Mouse (Mus musculus) cerebellum, adult 9-10 months (tissue): ENCODE measurements around the gene Zcchc2.

Experiments used
- DNase-seq: peaks from one replicate; pipeline ENCODE4 v3.0.0; 2022

The Zcchc2 gene

GRCm38 (mm10) chr1:105988903-105989639 lies 1.1 kb upstream of the Zcchc2 start:
- DNase-seq, result peak; percentile 53

DNA sequence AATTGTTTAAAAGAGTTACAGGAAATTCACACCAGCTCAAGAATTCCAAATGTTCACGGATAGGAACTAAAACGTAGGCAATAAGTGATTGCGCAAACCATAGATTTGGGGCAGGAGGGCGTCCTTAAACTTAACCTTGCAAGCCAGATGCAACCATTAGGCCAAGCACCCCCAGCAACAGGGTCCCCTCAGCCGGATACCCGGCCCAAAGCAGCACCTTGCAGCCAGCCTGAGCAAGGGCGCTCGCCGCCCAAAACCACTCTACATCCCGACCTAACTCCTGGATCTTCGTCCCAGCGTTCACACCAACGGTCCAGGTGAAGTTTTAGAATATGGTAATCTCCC lies 594 bp upstream of the Zcchc2 start:
- DNase-seq, result no peak

- peak; percentile 73 for DNase-seq
Observed at GRCm38 (mm10) chr1:105990911-105991761, 930 bp downstream of the Zcchc2 start.

DNA sequence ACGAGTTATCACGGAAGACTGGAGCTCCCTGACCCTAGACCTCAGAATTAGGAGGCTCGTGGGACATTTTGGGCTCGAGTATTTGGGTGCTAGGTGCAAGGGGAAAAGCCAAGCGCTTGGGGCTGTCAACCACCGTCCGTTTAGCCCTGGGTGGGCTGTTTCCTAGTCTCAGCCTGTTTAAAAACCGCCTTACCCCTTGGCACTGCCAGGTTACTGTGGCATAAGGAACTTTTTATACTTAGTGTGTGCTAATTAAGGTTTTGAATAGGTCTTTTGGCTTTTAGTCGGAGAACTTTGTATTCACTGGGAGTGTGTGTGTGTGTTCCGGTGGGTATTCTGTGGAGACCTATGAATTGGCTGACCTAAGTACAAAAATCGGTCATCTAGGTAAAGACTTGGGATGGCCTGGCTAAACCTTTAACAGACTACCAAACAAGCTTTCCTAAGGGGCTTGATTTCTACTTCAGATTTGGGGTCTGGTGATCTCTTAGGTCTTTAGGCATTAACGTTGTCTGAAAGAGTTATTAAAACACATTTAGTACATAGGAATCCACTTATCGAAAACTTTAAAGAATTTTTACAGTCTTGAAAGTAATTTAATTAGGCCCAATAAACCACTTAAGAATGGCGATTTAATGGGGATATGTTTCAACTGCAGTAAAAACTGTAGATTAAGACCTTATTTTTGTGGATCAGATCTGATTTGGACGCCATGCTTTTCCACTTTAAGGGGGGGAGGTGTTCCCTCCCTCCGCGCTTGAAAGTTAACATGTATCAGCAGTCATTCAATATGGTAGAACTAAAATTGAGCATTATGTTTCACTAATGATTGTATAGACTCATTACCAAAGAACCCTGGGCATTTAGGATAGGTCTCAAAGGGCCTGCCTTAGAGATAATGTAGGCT lies 2.0 kb downstream of the Zcchc2 start:
- peak; percentile 26 for DNase-seq

GRCm38 (mm10) chr1:105993196-105993595 lies 3.0 kb downstream of the Zcchc2 start:
- peak; percentile 51 for DNase-seq

DNA sequence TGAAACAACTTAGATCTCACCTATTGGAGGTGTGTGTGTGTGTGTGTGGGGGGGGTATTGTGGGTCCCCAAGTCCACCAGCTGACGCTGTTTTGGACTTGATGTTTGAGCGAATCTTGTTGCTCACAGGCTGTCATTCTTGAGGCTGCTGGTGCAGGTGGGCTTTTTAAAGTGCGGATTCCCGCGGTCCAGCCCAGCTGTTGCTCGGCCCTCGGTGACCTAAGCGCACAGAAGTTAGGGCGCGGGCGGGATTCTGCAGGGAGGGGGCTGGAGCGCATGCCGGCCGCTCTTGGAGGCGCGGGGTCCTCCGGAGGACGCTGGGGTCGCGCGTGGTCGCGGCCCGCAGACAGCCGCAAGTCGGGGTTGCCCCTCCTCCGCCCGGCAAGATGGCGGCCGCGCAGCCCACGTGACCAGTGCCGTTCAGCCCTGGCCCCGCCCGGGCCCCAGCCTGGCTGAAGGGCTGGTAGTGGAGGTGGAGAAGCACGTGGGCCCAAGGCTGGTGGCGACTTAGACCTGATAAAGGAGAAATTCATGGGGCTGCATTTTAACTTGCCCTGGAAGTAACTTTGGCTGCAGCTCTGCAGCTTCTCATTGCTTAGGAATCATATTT lies 3.5 kb downstream of the Zcchc2 start:
- peak; percentile 85 for DNase-seq

DNA sequence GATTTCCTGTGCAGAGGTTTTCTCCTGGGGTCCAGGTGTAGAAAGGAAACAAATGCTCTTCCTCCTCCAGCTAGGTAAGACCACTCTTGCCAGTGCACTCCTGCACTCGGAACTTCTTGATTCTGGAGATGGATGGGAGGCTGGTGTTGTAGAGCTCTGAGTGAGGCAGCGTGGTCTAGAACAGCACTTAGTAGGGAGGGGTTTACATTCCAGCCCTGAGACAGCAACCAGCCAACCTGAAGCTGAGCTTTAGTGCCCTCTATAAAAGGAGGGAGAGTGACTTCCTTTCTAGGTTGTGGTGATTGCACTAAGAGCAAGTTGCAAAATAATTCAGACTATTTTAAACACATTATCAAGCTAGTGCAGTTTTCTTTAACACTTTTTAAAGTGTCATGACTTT lies 5.8 kb downstream of the Zcchc2 start:
- no peak for DNase-seq

GRCm38 (mm10) chr1:105997282-105997681 lies 7.1 kb downstream of the Zcchc2 start:
- DNase-seq, result no peak

DNA sequence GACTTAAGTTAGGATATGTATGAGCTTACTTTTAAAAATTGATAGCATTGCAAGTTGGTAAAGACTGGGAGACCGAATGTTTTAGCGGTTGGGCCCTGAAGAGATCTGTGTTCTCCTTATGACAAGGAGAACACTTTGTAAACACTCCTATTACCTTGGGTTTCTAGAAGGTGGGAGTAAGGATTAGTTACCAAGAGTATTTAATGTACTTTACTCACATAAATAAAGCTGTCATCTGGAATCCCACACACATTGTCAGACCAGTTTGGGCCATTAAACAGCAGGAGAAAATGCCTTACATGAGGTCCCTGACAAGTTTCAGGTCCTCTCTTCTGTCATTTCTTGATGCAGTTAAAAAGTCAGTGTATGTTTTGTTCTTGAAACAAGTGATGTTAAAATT lies 9.6 kb downstream of the Zcchc2 start:
- DNase-seq, result no peak

GRCm38 (mm10) chr1:106007581-106007980 lies 17.4 kb downstream of the Zcchc2 start:
- DNase-seq, result no peak

GRCm38 (mm10) chr1:106011097-106011496 lies 20.9 kb downstream of the Zcchc2 start:
- no peak for DNase-seq

- no peak for DNase-seq
Observed at GRCm38 (mm10) chr1:106013759-106014158, 23.6 kb downstream of the Zcchc2 start.

DNA sequence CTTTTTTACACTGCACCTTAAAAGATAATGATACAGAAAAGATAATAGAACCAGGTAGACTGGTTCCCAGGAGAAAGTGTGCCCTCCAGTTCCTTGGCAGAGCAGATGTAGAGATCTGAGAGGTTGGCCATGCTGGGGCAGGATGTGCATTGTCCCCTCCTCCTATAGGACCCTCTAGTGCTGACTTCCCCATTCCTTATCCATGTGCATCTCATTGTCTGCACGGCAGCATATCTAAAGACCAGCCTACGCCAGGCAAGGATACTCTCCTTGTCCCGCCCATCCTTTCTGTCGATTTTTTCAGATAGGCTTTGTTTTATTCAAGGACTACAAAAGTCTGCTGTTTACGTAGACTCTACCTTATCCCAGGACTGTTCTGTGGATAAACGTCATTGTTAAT lies 26.1 kb downstream of the Zcchc2 start:
- no peak for DNase-seq

DNA sequence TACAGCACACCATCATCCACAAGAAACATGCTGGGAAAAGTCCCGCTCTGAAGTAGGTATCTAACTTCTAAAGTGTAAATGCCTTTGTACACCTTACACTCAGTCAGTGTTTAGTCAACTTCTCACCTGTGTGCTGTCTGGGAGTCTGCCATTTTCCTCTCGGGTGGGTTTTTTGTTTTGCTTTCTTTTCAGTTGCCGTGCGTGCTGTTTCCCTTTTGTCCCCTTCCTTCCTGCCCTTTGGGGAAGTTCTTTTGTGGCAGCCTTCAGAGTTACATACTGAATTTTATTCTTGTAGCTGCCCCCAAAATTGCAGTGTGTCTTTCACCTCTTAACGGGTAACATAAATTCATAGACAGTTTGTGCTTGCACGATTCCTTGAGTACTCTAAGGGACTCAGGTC lies 29.6 kb downstream of the Zcchc2 start:
- DNase-seq, result no peak

- DNase-seq, result no peak
Observed at GRCm38 (mm10) chr1:106022998-106023397, 32.8 kb downstream of the Zcchc2 start.

DNA sequence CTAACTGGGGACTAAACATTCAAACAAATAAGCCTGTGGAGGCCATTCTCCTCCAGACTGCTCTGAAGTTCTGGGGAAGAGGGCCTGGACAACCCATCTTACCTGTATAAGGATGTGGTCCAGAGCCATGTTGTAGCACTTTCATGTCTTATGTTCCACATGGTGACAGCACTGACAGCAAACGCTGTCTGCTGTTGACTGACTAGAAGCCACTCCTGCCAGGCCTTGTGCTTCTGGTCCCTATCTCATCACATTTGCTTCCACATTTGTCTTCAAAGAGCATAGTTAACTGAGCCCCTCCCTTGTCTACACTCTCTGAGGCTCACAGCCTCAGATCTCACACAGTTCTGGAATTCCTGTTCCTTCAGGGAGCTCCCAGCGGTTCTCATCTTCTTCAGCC lies 34.0 kb downstream of the Zcchc2 start:
- no peak for DNase-seq

- no peak for DNase-seq
Observed at GRCm38 (mm10) chr1:106024778-106025177, 34.6 kb downstream of the Zcchc2 start.

- peak; percentile 29 for DNase-seq
Observed at GRCm38 (mm10) chr1:106029769-106030168, 39.6 kb downstream of the Zcchc2 start.

DNA sequence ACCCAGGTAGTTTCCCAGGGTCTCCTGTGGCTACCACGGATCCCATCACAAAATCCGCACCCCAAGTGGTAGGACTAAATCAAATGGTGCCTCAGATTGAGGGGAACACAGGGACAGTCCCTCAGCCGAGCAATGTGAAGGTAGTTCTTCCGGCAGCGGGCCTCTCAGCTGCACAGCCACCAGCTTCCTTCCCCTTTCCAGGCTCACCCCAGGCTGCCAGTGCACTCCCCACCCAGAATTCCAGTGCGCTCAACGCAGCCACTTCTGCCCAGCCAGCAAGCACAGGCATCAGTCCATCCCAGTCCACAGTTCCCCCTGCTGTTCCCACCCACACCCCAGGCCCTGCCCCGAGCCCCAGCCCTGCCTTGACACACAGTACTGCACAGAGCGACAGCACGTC lies 40.1 kb downstream of the Zcchc2 start:
- DNase-seq, result no peak

DNA sequence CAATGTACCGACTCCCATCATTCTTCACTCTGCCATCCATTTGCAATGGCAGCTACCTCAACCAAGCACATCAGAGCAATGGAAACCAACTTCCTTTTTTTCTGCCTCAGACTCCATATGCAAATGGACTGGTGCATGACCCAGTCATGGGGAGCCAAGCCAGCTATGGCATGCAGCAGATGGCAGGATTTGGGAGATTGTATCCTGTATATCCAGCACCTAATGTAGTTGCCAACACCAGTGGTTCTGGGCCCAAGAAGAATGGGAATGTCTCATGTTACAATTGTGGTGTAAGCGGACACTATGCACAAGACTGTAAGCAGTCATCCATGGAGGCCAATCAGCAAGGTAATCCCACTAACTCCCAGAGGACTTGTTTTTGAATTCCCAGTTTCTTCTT lies 40.7 kb downstream of the Zcchc2 start:
- peak; percentile 37 for DNase-seq

GRCm38 (mm10) chr1:106031908-106032307 lies 41.7 kb downstream of the Zcchc2 start:
- no peak for DNase-seq

- no peak for DNase-seq
Observed at GRCm38 (mm10) chr1:106034776-106035175, 44.6 kb downstream of the Zcchc2 start.
